Mouse (Mus musculus) gastrocnemius, postnatal 25 days (tissue): ENCODE measurements around the gene Dusp16. TPM values are rescaled to one million over a fixed set of nuclear protein-coding genes. Genes with fewer than 3 reads are reported as not detected.

Experiments
- DNase-seq: peaks from one replicate; pipeline ENCODE4 v3.0.0; 2022
- total RNA-seq, 2 experiments: library from RNA; stranded (reverse); gene quantifications; 1 replicate in 1 of 2; 2 replicates in 1 of 2; pipeline ENCODE4 v1.2.3; 2021

The Dusp16 gene
- total RNA-seq, 2 experiments from 2014 or later, result 13.3 to 17.4 TPM

GRCm38 (mm10) chr6:134736853-134737252 is 55.6 kb downstream of the Dusp16 start:
- peak; percentile 16 for DNase-seq

GRCm38 (mm10) chr6:134733800-134734221 is 58.6 kb downstream of the Dusp16 start:
- no peak for DNase-seq

- no peak for DNase-seq
Measured at GRCm38 (mm10) chr6:134732813-134733212, 59.6 kb downstream of the Dusp16 start.

- DNase-seq, result no peak
Measured at GRCm38 (mm10) chr6:134730978-134731377, 61.4 kb downstream of the Dusp16 start.

- DNase-seq, result no peak
Measured at GRCm38 (mm10) chr6:134725406-134725805, 67.0 kb downstream of the Dusp16 start.

- DNase-seq, result no peak
Measured at GRCm38 (mm10) chr6:134723833-134724553, 68.4 kb downstream of the Dusp16 start.

- DNase-seq, result no peak
Measured at GRCm38 (mm10) chr6:134723326-134723725, 69.1 kb downstream of the Dusp16 start.

- DNase-seq, result no peak
Measured at GRCm38 (mm10) chr6:134722906-134723305, 69.5 kb downstream of the Dusp16 start.

GRCm38 (mm10) chr6:134721729-134722269 is 70.6 kb downstream of the Dusp16 start:
- DNase-seq, result no peak

- no peak for DNase-seq
Measured at GRCm38 (mm10) chr6:134720150-134720549, 72.3 kb downstream of the Dusp16 start.

GRCm38 (mm10) chr6:134719156-134719555 is 73.3 kb downstream of the Dusp16 start:
- no peak for DNase-seq

- no peak for DNase-seq
Measured at GRCm38 (mm10) chr6:134718668-134719065, 73.8 kb downstream of the Dusp16 start.

- DNase-seq, result no peak
Measured at GRCm38 (mm10) chr6:134717886-134718667, 74.3 kb downstream of the Dusp16 start.

GRCm38 (mm10) chr6:134716168-134716587 is 76.2 kb downstream of the Dusp16 start:
- DNase-seq, result no peak

- DNase-seq, result no peak
Measured at GRCm38 (mm10) chr6:134713897-134714296, 78.5 kb downstream of the Dusp16 start.

GRCm38 (mm10) chr6:134713321-134713720 is 79.1 kb downstream of the Dusp16 start:
- DNase-seq, result no peak

GRCm38 (mm10) chr6:134710020-134710419 is 82.4 kb downstream of the Dusp16 start:
- no peak for DNase-seq

GRCm38 (mm10) chr6:134706467-134706866 is 86.0 kb downstream of the Dusp16 start:
- no peak for DNase-seq

- DNase-seq, result peak; percentile 55
Measured at GRCm38 (mm10) chr6:134703053-134703690, 89.3 kb downstream of the Dusp16 start.

GRCm38 (mm10) chr6:134702184-134702583 is 90.2 kb downstream of the Dusp16 start:
- DNase-seq, result no peak

- DNase-seq, result no peak
Measured at GRCm38 (mm10) chr6:134701211-134701602, 91.2 kb downstream of the Dusp16 start.

- DNase-seq, result no peak
Measured at GRCm38 (mm10) chr6:134700451-134701210, 91.8 kb downstream of the Dusp16 start.
